Mouse (Mus musculus) cortical plate, adult 2 months (tissue): Measurements from ENCODE around the gene Dhtkd1. TPM values are rescaled to one million over a fixed set of nuclear protein-coding genes. Genes with fewer than 3 reads are reported as not detected.
A peak's percentile ranks its signal among the peaks of the same experiment; 100 is the strongest.

ENCODE experiments used
- H3K27ac ChIP-seq: fragments of 200-500 bp; 2 replicates; pipeline ENCODE4 v1.5.1; 2012; ENCODE audit warnings: low read length, control low read depth, inconsistent platforms; ENCODE audit not compliant: insufficient read depth
- H3K4me1 ChIP-seq: fragments of 200-500 bp; 2 replicates; pipeline ENCODE4 v1.6.1; 2011; ENCODE audit warnings: low read length; ENCODE audit not compliant: control insufficient read depth, insufficient read depth
- H3K4me3 ChIP-seq: fragments of 200-500 bp; 2 replicates; pipeline ENCODE4 v1.5.1; 2011; ENCODE audit warnings: mild to moderate bottlenecking, low read length, control low read depth; ENCODE audit not compliant: insufficient read depth
- CTCF ChIP-seq: fragments of 200-500 bp; IDR thresholded peaks from 2 replicates; pipeline ENCODE4 v1.5.1; 2011; ENCODE audit warnings: mild to moderate bottlenecking, control low read depth, low read length; ENCODE audit not compliant: insufficient read depth; ENCODE audit errors: extremely low read depth
- POLR2A ChIP-seq: fragments of 200-500 bp; IDR thresholded peaks from 2 replicates; pipeline ENCODE4 v1.6.1; 2011; ENCODE audit warnings: mild to moderate bottlenecking, low read length, control low read depth; ENCODE audit not compliant: insufficient read depth; ENCODE audit errors: extremely low read depth
- polyA plus RNA-seq: library from polyadenylated mRNA; depleted of rRNA; stranded (reverse); fragments of >200 nt; gene quantifications from 2 replicates; pipeline ENCODE4 v1.2.3, GENCODE M21; 2012

The Dhtkd1 gene
- polyA plus RNA-seq, 1 experiment: 9.0 TPM

DNA sequence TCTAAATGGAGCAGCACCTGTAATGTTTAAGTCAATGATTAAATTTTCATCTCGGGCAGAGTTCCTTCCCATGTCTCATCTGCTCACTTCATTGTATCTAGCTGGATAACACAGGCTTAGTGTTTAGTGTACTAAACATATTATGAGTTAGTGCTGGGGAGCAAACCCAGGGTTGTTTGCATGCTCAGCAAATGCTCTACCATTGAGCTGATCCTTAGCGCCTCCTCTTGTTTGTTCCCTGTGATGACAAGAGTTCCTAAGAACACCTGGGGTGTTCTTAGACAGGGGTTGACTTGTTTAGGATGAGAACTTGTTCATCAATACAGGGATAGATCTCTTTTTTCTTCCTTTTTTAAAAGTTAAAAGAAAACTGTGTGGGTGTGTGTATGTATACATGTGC lies 6.4 kb upstream of the Dhtkd1 start:
- H3K4me1 ChIP-seq: 0 out of 2 replicates have a peak, but pooled peaks cover 3% of the 10 kb centered on the region
- H3K27ac ChIP-seq: no peak overlapping the region
- H3K4me3 ChIP-seq: no peak overlapping the region
- TF ChIP-seq POLR2A: no peak
- no peak for TF ChIP-seq CTCF

DNA sequence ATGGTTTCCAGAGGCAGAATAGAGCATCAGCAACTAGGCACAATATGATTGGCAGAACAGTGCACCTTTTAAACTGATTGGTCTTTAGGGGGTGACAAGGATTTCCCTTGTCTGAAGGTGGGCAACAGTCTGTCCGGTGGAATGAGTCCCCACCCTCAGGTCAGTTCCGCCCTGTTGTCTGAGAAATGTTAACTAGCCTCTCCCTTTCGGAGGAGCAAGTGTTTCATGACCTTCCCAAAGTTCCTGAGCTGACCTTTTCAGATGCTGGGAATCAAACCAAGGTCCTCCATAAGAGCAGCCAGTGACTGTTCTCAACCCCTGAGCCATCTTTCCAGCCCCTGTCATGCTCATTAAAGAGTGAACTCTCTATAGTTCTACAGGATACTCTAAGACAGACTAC lies 4.3 kb upstream of the Dhtkd1 start:
- H3K27ac ChIP-seq: no peak overlapping the region
- H3K4me3 ChIP-seq: no peak overlapping the region
- H3K4me1 ChIP-seq: 0 out of 2 replicates have a peak, but pooled peaks cover 3% of the 10 kb centered on the region
- no peak for TF ChIP-seq POLR2A
- no peak for TF ChIP-seq CTCF

DNA sequence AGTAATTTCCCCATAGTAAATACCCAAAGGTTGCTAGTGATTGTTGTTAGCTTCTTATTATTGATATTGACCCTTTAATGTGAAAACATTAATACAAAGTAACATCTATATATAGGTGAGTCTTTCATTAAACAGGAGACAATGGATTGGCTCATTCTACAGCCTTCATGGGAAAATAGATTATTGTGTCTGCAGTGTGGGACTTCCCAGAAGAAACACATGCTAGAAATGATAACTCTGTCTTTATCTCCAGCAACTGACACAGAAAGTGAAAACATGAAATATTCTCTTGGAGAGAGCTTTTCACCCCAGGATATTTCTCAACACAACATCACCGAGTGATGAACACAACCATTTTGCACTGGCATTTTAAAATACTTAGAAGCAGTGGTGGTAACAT lies 3.0 kb upstream of the Dhtkd1 start:
- TF ChIP-seq CTCF (no peak), POLR2A (no peak)

DNA sequence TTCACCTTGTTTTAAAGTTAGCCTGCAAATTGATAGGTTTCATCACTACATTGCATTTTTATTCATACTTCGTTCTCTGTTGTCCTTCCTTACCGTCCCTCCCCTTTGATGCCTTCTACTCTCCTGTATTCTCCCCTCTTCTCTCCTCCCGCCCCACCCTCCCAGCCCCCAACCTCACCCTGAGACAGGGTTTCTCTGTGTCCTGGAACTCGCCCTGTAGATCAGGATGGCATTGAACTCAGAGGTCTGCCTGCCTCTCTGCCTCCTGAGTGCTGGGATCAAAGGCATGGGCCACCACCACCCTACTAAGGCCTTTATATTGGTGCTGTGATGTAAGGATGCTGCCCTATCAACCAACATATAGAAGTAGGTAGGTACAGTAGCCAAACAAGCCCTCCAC lies 479 bp upstream of the Dhtkd1 start:
- H3K4me1 ChIP-seq: no peaks in the 10 kb centered on the region
- H3K27ac ChIP-seq: no peak overlapping the region
- TF ChIP-seq CTCF: no peak
- TF ChIP-seq POLR2A: no peak
- H3K4me3 ChIP-seq: peak overlapping the region; percentile 71

More for the DNA sequence above, 3.0 kb upstream of the Dhtkd1 start:
- Histone ChIP-seq H3K4me1 (0 out of 2 replicates have a peak, but pooled peaks cover 3% of the 10 kb centered on the region), H3K4me3 (no peak overlapping the region), H3K27ac (no peak overlapping the region)

DNA sequence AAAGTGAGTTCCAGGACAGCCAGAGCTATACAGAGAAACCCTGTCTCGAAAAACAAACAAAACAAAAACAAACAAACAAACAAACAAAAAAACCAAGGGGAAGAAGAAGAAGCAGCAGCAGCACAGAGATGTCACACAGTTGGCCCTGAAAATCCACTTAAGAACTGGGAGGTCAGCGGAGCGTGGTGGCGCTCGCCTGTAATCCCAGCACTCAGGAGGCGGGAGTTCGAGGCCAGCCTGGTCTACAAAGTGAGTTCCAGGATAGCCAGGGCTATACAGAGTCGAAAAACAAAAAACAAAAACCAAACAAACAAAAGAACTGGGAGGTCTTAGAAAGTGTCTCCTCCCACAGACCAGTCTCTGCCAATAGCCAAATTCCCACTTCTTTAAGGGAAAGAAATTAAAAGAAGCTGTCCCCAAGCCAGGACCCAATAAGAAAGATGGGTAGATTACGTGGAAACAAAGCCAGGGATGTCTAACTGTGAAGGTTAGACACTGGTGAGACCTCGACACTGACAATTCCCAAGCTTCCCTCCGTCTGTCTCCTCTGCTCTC lies 654 bp downstream of the Dhtkd1 start:
- H3K27ac ChIP-seq: no peak overlapping the region
- no peaks in the 10 kb centered on the region for H3K4me1 ChIP-seq
- TF ChIP-seq POLR2A (no peak), CTCF (no peak)
- peak overlapping the region; percentile 71 for H3K4me3 ChIP-seq

DNA sequence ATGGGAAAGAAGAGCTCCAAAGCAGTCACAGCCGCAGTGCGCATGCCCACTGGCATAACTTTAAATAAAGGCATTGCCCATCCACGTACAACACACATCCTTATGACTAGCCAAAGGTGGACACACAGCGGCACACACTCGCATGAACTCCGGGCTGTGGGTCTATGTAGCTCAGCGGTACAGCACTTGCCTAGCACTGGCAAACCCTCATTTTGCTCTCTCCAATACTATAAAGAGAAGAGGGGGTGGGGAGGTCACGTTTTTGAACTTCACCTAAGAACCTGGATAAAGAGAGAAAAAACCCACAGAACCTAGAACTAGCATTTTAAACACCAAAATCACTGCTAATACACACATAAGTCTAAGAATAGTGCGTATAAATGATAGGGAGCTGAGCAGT lies 1.7 kb downstream of the Dhtkd1 start:
- H3K4me3 ChIP-seq: no peak overlapping the region
- no peaks in the 10 kb centered on the region for H3K4me1 ChIP-seq
- no peak overlapping the region for H3K27ac ChIP-seq
- TF ChIP-seq POLR2A (no peak), CTCF (no peak)

DNA sequence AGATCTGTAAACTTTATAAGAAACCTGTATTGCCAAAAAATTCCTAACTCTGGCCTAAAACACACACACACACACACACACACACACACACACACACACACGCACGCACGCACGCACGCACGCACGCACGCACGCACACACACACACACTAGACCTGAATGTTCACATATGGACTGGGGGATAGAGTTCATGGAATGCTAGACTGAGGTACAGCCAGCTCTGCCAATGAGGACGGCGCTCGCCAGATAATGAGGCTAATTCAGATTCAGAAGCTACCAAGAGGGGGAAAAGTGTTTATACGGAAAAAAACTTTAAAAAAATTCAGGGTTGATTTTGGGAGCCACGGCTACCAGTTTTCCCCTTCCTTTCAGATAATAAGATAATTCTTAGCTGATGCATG lies 2.7 kb downstream of the Dhtkd1 start:
- TF ChIP-seq POLR2A: no peak
- TF ChIP-seq CTCF: no peak
- no peak overlapping the region for H3K27ac ChIP-seq
- H3K4me3 ChIP-seq: no peak overlapping the region
- H3K4me1 ChIP-seq: no peaks in the 10 kb centered on the region

DNA sequence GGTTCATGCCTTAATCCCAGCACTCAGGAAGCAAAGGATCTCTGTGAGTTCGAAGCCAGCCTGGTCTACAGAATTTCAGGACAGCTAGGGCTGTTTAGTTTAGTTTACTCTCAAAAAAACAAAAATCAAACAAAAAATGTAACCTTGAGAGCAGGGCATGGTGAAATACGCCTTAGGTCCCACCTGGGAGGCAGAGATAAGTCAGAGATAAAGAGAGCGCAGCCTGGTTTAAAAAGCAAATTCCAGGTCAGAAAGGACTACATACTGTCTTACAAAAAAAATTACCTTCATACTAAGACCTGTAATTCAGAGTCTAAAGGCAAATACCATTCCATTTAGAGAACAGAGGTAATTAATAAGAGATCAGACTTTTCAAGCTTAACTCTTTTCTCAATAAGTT lies 3.3 kb downstream of the Dhtkd1 start:
- Histone ChIP-seq H3K27ac (no peak overlapping the region), H3K4me1 (no peaks in the 10 kb centered on the region), H3K4me3 (no peak overlapping the region)
- no peak for TF ChIP-seq POLR2A
- no peak for TF ChIP-seq CTCF

DNA sequence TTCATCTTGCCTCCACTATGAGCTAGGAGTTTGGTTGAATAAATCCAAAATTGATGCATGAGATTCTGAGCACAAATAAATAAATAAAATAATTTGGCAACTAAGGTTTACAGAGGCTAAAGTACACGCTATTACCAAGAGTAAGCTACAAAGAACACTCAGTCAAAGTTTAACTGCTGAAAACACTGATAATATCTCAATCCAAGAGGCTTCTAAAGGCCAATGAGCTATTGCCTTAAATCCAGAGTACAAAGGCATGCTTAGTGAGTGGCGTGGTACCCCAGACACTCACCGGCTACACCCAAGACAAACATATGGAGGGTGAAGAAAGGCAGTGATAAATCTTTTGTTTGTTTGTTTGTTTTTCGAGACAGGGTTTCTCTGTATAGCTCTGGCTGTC lies 6.0 kb downstream of the Dhtkd1 start:
- Histone ChIP-seq H3K27ac (no peak overlapping the region), H3K4me1 (no peaks in the 10 kb centered on the region), H3K4me3 (no peak overlapping the region)
- TF ChIP-seq CTCF (no peak), POLR2A (no peak)

DNA sequence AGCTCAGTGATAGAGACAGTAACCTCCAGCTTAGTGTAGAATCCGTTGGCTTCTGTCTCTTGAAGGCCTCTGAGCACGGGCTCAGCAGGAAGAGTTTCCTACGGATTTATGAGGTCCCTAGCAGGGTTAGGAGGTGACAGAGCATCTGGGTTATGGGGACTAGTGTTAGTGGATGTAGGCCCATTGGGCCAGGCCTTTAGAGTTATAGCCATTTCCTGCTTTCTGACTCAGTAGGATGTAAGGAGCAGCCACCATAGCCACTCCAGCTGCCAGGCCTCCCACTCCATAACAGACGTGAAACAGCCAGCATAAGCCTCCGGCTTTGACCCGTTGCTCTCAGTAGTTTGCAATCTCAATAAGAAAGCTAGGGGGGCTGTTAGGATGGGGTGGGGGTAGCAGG lies 6.5 kb downstream of the Dhtkd1 start:
- no peaks in the 10 kb centered on the region for H3K4me1 ChIP-seq
- TF ChIP-seq CTCF: no peak
- TF ChIP-seq POLR2A: no peak
- H3K27ac ChIP-seq: no peak overlapping the region
- no peak overlapping the region for H3K4me3 ChIP-seq

DNA sequence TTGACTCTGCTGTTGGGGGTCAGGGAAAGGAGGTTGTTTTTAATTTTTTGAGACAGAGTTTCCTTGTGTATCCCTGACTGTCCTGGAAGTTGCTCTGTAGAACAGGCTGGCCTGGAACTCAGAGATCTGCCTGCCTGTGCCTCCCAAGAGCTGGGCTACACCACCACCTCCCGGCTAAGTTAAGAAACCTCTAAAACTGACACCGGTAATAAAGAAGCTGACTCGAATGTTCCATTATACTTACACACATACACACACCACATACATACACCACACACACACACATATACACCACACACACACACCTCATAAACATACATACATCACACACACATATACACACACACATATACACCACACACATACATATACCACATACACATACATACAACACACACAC lies 7.7 kb downstream of the Dhtkd1 start:
- H3K27ac ChIP-seq: no peak overlapping the region
- H3K4me3 ChIP-seq: no peak overlapping the region
- no peaks in the 10 kb centered on the region for H3K4me1 ChIP-seq
- no peak for TF ChIP-seq POLR2A
- no peak for TF ChIP-seq CTCF
